Mouse (Mus musculus) cerebellum, adult 18-20 months (tissue): ENCODE measurements around the gene Olfr906.

Experiments used
- DNase-seq, 2 experiments: peaks; one replicate each; pipeline ENCODE4 v3.0.0; 2021

Olfr906 gene

GRCm38 (mm10) chr9:38486785-38487184, at the start of gene Olfr906:
TSS of gene Olfr906 (plus strand) at chr9:38487085.
- DNase-seq: no peak

DNA sequence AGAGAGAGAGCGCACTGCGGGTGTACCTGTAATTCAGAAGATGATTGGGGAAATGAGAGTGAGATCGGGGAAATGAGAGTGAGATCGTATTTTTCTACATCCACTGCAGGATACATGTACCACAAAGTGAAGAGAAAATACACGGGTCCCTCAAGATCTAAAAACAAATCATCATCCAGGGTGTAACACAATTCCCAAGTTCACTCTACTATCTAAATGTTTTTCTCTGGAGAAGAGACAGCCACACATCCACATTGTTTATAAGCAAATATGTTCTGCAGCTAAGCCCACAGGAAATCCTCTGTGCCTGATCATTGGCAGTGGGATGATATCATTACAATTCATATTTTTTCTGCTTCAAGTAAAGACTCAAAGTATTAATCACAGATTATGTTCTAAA, 39.5 kb upstream of the Olfr906 start, which contains the start of gene Olfr902:
Gene Olfr902 (plus strand): TSS at position 301 of the 400 bp plus-strand sequence.
- no peak for DNase-seq

- DNase-seq: no peak
These were observed 24.0 kb upstream of the Olfr906 start, which contains the start of gene Olfr904 for GRCm38 (mm10) chr9:38462844-38463243. TSS of gene Olfr904 (plus strand) at chr9:38463144.

GRCm38 (mm10) chr9:38470807-38471206, 16.1 kb upstream of the Olfr906 start, which contains the start of gene Olfr905:
TSS of gene Olfr905 (plus strand) at chr9:38471107.
- no peak for DNase-seq

GRCm38 (mm10) chr9:38495501-38495900, 8.6 kb downstream of the Olfr906 start, which contains the start of gene Olfr907:
TSS of gene Olfr907 (plus strand) at chr9:38495801.
- no peak for DNase-seq

DNA sequence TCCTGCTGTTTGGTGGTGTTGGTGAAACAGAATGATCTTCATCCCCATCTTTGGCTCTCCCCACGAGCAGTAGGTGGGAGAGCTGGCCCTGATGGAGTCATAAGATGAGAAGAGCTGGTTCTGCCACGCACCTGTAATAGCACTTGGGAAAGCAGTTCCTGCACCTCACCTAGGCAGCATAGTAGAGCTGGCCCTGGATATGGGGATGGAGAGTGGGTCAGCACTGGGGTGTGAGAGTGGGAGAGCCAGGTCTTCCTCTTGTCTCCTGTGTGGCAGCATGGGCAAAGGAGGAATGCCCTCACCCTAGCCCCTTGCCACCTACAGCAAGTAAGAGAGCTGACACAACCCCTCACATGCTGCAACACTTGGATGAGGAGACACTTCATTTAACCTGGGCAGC, 25.5 kb downstream of the Olfr906 start:
- DNase-seq: no peak

DNA sequence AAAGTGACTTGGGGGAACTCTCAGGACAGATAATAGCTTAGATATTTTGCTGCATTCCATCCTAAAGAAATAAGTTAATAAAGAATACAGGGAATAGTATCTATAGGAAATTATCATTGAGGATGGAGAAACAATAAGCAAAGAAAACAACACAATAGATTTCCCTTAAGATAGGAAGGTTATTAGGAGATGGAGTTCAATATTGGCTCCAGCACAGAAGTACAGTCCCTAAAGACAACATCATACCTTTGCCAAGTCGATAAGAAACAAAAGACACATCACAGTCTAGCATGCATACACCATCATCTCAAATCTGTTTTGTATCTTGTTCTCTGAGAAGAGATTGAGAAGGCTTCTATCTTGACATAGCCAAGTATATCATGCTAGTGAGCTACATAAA, 34.4 kb downstream of the Olfr906 start, which contains the start of gene Olfr911-ps1:
Gene Olfr911-ps1 (plus strand): TSS at position 301 of the 400 bp plus-strand sequence.
- no peak for DNase-seq

- DNase-seq: no peak
These were observed 50.7 kb downstream of the Olfr906 start, which contains the start of gene Olfr910 for GRCm38 (mm10) chr9:38537549-38537948. TSS of gene Olfr910 (plus strand) at chr9:38537849.
